Mouse (Mus musculus) heart, postnatal 36 days (tissue): ENCODE measurements at regions not wholly inside any gene's neighbourhood (a gene's known extent, or its start where the extent isn't known, plus 50 kb on each side); places are given as distances from the start of the nearest gene placed in this dataset.
"Not testable (repeated sequence)": the region's sequence is repeated elsewhere in the genome, so short reads cannot be mapped to it uniquely, and the experiment has no call there.

Source experiments
- DNase-seq, 2 experiments: peaks; one replicate each; pipeline ENCODE4 v3.0.0; 2021 to 2022
- intact Hi-C: fragments of 180-260 bp; cut with DNase I; formaldehyde crosslinking; loops from one replicate; pipeline ENCODE4 v1.15.1; 2025

DNA sequence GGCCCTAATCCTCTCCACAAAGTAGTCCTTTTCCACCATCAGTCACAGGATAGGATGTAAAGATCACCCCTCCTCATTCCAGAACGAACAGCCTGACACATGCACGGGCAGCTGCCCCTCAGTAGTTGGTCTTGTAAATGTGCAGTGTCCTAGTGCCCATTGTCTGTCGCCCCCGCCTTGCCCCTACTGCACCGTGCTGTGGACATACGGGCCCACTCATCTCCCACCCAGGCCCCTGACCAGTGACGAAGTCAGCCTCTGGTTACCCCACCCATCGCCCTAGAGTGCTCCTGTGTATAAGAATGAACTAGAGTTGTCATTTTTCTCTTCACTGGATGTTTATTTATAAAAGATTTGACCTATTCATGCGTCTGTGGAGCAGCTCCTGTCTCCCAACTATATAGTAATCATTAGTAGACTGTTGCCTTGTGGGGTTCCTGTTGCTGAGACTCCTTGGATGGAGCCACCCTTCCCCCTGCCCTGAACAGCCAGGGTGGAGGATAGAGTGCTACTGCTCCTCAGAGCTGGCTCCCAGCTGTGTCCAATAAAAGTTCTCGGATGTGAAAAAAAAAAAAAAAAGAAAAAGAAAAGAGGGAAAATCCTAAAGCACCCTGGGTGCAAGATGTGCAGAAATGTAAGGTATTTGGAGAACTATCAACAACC, 64.0 kb upstream of the Trim24 start:
- intact Hi-C loops, DNase-seq: not testable (repeated sequence)

DNA sequence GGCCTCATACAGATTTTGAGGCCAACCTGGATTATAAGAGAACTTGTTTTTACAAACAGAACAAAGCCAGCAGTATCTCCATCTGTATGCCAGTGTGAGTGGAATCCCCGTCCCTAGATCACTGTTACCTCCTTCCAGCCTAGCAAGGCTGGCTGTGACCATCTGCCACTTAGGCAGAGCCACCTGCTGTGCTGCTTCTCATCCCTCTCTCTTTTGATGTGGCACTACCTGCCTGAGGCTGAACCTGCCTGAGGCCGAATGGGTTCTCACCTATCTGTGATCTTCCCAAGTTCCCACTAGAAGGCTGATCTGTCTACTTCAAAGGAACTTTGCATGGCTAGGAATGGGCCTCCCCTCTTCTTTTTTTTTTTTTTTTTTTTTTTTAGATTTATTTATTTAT, 55.4 kb upstream of the Trim24 start:
- intact Hi-C loops, DNase-seq: not testable (repeated sequence)
